Mouse (Mus musculus): ENCODE measurements around the gene Gm11437.

Gm11437 gene

DNA sequence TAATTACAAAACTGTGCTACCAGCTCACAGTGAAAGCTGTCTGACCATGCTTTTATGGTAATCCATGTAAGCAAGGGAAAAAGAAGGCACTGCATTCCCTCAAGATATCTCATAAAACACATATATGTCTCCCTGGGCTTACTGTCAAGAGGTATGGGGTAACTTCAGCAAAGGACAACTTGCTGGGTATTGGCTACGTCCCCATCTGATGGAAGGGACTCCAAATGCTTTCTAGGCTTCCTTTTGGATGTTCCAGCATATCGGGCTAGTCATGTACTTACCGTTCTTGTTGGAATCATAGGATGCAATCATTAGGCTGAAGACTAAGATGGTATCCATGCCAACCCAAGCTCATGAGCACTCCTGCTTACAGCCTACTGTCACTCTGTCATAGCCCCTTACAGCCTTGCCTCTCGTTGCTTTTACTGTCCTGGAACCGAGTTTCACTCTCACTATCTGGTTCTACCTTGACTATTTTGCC lies at the start of gene Gm11437:
TSS of gene Gm11437 (minus strand) at position 431 of the 481 bp plus-strand sequence.
- no peak for DNase-seq (ENCODE audit: low spot score in 2 of 2)

DNA sequence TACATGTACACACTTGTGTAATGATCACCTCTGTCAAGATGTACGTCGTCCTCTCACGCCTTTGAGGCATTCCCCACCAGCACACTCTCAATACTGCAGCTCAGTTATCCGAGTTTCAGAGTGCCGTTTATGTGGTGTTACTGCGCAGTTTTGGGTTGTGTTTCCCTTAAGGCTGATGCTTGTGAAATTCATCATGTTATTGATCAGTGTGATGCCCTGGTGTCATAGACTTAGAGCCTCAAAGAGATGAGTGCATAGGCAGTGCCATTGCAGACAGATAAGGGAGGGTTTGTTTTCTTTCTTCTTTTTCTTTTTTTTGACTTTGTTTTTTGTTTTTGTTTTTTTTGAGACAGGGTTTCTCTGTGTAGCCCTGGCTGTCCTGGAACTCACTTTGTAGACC lies 43.6 kb upstream of the Gm11437 start:
- DNase-seq (ENCODE audit: low spot score in 2 of 2), result no peak

DNA sequence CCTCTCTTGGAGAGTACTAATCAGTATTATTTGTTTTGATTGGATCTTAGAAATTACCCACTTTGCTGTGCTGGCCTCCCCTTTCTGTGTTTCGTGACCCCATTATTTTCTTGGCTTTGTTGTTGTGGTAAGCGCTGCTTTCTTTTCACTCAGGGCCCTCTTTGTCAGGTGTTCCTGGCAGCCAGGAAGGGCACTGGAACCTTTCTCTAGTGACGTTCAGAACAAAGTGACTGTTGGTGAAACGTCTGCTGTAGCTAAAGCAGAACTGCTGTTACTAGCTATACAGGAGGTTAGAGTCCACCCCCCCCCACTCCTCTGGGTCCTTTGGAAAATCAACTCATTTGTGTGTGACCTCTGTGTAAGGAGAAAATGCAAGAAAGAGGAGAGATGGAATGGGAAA lies 38.5 kb upstream of the Gm11437 start:
- DNase-seq (ENCODE audit: low spot score in 2 of 2), result no peak

DNA sequence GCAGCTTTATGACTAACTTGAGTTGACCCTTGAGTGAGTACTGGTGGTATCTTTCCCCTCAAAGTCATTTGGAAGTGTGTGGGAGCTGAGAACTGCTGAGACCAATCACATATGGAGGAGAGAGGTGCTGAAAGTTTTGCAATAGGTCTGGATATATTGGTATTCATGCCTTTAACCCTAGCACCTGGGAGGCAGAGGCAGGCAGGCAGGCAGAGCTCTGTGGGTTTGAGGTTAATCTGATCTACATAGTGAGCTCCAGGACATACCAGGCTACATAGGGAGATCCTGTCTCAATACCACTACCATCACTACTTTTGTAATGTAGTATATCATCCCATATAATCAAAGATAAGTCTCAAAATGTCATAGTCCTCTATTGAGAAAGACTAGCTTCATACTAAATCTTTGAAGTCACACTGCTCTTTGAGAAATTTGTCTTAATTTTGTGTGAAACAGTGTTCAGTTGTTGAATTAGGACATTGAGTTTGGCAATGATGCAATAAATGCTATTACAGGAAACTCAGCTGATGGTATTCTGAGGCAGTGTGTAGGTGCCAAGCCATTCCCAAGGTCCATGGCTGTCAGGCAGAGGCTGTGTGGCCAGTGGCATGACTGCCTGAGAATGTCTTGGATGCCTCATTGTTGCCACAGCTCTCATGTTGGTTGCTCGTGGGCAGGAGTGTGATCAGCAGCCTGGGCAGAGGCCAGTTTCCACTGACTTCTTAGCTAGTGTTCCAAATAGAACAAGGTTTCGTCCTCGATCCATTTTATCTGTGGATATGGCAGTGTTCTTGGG lies 30.5 kb upstream of the Gm11437 start:
- peak in 1 of 2 experiments; percentile 38 for DNase-seq (ENCODE audit: low spot score in 2 of 2)

DNA sequence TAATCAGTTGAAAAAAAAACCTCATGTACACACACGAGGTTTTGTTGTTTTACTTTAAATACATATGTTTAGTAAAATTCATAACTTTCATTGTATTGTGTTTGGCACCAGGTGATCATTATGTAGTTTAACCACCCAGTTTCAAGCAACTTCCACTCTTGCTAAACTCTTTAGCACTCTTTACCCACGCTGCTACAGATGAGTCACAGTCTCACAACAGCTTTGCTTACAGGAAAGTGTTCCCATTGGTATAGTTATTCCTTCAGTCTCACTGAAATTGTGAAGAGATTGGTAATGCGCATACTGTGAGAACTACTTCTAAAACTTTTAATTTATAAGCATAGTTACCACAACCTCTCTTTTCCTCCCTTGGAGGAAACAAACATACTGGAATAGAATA lies 27.5 kb upstream of the Gm11437 start:
- DNase-seq (ENCODE audit: low spot score in 2 of 2), result peak in 1 of 2 experiments; percentile 34

DNA sequence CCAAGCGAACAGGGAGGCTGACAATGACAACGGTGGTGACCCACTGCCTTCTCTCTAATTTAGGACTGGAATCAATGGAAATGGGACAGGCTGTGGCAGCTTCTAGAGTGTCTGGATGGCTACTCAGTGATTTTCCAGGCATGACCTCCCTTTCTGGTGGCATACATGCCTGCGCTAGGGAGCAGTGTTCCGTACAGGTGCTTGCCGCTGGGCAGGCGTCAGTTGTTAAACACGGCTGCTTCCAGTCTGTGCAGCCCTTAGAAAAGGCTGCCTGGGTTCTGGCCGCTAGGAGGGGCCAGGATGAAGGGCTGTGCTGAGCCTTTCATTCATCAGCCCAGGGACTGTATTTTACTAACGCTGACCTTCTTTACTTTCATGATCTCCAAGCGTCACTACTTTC lies 26.0 kb upstream of the Gm11437 start:
- no peak for DNase-seq (ENCODE audit: low spot score in 2 of 2)

DNA sequence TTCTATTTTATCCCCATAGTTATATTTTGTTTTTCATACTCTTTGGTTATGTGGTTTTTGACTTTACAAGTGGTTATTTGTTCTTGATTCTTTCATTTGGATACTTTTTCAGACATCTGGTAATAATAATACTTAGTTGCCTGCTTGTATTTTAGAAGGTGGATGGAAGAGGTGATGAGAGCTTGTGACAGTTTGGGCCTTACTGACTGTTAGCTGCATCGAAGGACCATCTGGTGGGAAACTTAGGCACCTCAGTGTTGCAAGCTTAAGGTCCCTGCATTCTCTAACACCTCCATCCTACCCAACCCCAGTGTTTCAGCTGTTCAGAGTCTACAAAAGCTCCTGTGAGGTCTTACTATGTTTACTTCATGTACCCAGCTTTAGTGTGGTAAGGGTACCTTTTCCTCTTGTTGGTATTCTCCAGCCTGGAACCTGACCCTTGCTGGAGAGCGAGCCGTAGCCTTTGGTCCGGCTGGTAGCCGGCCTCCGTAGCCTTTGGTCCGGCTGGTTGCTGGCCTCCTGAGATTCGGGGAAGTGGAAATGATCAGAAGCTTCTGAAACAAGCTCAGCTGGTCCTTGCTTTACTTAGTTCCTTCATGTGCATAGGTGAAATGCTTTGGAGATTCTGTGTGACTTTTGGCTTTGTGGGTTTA lies 23.4 kb upstream of the Gm11437 start:
- no peak for DNase-seq (ENCODE audit: low spot score in 2 of 2)

DNA sequence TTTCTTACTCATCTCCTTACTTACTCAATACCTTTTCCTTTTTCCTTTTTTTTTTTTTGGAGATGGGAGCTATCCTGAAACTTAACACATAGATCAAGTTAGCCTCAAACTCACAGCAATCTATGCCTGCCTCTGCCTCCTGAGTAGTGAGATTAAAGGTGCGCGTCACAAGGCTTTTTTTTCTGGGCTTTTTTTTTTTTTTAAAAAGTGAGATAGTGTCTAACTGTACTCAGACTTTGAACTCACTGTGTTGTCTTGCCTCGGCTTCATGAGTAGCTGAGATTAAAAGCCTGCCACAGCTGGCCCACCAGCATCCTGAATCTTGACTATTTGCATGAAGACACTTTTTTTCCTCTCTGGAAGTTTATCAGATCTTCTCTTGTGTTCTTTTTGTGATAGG lies 21.3 kb upstream of the Gm11437 start:
- no peak for DNase-seq (ENCODE audit: low spot score in 2 of 2)

DNA sequence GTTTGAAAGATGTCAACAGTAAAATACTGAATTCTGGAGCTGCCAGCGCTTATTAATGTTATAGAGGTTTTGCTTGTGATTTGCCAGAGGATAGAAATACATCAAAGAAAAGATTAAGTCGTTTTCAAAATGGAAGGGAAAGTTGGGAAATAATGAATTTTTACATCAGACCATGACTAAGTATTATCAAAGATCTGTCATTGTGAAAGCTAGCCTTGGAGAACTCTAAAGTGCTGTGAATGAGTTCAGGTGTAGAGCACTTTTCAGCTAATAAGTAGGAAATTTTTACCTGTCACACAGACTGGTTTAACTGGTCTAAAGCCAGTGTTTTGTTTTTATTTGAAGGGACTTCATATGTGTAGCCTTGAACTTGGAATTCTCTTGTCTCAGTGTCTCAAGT lies 14.0 kb upstream of the Gm11437 start:
- DNase-seq (ENCODE audit: low spot score in 2 of 2), result no peak

DNA sequence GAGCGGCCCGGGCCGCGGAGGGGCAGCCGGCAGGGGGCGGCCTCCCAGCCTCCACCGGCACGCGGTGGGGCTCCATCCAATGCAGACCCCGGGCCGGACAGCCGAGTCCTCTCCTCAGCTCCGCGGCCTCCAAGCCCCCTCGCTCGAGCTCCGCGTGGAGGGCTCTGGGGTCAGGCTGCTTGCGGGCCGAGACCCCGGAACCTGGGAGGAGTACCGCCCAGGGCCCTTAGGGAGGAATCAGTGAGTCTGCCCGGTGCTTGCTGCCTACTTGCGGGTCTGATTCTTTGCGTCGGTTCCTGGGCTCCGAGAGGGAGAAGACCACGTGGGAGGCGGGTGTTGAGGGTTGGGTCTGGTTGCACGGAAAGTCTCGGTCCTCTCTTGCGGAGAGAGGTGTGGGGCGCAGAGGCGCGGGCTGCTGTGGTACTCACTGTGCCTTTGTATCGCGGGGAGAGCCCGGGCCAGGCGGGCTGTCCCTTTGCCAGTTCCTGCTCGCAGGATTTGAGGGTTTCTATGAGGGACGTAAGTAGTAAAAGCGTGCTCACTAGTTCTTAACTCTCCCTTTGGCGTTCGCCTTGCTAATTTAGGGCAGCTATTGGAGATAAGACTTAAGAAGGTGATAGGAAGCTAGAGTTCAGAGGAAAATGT lies 12.8 kb upstream of the Gm11437 start:
- peak; percentile 71 to 76 for DNase-seq (ENCODE audit: low spot score in 2 of 2)

DNA sequence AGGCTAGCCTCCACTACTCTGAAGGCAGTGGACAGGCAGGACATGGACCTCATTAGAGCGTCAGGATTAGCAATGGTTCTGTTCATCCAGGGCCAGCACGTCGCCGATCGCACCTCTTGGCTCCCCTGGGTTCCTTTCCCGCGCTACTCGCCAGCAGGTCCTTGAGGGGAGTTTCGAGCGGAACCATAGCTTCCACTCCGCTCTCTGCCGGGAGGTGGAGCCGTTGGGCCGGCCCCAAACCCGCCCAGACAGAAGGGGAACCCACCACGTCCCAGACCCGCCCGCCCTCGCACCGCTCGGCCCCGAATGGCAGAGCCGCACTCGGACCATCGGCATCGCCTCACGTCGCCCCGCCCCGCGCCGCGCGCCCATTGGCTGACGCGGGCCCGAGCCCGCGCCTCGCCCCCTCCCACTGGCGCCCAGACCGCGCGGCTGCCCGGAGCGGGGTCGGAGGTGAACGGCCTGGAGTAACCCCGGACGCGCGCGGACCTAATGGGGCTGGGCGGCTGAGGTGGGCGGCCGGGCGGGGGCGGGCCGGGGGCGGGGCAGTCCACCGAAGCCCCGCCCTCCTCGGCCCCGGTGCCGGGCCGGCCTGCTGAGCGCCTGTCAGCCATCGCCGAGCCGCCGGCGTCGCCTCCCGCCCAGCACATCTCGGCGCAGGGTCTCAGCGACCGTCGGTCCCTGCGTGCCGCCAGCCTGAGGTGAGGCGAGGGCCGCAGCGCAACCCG lies 12.1 kb upstream of the Gm11437 start:
- peak; percentile 88 to 92 for DNase-seq (ENCODE audit: low spot score in 2 of 2)

DNA sequence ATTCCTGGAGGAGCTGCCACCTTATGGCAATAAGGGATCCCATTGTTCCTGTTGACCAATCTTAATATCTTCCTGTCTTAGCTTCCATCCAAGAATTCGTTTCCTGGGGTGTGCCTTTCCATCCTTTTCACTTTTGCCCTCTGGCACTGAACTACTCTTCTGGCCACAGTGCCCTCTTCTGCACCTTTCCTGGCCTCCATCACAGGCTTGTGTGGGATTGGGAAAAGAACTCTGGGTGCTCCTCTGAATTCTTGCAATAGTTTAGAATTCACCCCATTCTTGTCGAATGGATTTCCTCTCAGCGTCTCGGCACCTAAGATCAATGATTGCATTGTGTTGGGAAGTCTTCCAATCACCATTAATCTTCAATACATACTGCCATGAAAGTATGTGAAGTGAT lies 11.3 kb upstream of the Gm11437 start:
- no peak for DNase-seq (ENCODE audit: low spot score in 2 of 2)

DNA sequence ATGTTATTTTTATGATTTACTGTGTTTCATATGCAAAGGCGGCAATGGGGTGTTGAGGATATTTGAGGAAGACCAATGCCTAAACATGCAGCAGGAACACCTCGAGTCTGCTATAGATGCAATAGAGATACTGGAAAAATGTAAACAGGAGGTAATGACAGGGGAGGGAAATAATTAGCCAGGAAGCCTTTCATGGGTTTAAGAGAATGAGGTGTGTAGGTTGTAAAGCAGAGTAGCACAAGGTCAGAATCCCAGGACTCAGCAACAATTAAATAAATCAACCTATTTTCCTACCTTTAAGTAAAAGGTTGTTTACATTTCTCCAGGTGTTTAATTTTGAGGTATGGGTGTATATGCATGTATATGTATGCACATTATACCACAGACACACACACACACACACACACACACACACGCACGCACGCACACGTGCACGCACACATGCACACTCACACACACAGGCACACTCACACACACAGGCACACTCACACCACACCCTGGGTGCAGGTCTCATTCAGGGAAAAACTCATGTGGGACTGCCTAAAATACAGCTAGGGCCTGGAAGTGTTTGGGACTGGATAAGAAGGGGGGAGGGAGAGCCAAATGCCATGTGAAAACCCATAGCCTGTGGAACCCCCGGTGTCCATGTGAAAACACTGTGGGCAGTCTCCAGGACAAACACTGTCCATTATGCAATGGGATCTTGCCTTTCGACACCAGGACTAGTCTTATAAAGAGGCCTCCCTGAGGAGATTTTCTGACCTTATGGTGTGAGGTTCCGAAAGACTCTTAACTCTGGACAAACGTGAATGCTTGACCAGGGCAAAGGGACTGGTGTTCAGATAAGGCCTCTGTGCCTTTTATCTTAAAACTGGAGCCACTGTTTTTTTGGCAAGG lies 5.5 kb upstream of the Gm11437 start:
- DNase-seq (ENCODE audit: low spot score in 2 of 2), result no peak

DNA sequence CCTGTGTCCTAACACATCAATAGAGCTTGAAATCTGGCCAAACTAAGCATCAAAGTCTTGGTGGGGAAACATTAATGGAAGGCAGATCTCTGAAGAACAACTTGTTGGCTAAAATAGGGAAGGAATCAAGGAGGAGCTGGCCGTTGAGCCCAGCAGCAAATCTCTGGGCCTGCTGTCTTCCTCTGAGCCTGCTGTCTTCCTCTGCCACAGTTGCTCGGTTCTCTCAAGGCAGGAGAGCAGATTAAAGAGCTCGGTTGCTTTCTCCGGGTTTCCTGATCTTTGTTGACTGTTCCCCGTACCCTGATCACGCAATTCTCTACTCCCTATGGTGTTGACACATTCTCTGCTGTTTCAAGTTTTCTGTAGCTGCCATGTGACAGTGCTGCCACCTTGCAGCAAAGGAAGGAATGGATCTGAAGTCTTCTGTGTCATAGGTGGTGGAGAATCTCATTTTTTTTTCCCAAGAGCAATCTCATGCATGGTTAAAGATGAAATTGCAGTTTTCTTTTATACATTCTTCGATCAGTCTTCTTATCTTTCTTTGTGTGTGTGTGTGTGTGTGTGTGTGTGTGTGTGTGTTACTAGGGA lies 1.5 kb upstream of the Gm11437 start:
- peak; percentile 67 to 76 for DNase-seq (ENCODE audit: low spot score in 2 of 2)

DNA sequence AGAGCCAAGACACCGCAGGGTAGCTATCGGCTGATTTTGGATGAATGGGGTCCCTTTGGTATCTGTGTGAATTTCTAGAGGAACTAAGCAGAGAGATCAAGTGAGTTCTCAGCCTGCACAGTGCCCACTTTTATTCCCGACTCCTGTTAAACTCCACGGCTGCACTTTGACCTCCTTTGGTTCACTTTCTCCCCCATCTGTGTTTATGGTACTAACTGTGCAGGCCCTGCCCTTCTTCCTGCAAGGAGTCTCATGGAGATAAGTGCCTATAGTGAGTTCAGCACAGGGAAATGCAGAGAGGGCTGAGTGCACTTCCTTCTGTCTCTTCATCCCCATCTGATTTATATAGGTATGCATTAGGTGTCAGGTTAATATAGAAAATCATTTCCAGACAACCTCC lies 2.7 kb downstream of the Gm11437 start:
- no peak for DNase-seq (ENCODE audit: low spot score in 2 of 2)

DNA sequence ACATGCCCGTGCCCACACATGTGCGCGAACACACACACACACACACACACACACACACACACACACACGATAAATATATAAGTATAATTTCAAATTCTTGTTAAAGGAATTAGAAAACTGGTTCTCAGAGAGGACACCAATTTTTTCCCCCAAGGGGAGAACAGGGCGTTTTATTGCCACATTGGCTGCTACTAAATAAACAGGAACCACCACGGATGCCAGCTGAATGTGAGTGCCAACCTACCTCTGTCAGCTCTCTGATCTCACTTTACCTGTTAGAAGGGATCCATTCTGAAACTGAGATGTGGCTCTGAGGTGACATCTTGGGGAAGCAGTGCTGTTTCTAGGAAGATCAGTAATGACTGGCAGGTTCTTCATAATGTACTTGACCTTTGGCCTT lies 3.2 kb downstream of the Gm11437 start:
- no peak for DNase-seq (ENCODE audit: low spot score in 2 of 2)

DNA sequence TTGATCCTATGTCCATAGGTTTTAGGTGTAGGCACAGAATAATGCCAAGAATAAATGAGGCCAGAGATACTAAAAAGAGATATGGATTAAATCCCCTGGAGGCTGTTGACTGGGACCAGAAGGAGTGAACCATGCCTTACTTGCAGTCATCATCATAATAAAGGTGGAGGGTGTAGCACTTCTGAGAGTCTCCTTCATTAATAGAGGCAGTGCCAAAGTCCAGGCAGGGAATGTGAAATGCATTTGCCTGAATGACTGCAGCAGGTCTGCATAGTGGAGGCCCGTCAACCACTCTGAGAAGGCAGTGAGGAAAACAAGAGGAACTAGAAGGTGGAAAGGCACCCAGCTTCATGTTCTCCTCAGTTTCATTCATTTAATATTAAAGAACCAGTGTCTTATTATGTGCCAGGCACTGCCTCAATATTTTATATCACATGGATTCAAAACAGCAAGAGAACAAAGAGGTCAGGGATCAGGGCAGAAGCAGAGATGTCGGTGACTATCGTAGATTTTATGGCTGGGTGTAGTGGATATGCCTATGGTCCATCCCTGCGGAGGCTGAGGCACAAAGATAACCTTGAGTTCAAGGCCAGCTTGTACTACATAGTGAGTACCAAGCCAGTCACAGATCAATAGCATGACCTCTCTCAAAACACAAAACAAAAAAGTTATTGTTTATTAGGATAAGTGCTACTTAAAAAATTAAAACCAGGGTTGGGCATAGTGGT lies 10.6 kb downstream of the Gm11437 start:
- DNase-seq (ENCODE audit: low spot score in 2 of 2), result no peak

DNA sequence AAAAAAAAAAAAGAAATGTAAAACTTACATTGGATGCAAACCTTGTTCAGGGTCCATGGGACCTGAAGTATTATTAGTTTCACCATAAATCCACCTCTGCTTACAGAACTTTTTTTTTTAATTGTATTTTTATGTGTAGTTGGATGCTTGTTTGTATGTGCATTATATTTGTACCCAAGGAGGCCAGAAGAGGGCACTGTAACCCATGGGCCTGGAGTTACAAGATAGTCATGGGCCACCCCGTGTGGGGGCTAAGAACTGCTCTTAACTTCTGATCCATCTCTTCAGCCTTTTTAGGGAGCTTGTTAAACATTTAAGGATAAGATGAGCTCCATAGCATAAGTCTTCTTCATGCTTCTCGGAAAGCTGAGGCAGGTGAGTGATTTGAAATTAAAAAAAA lies 16.4 kb downstream of the Gm11437 start:
- DNase-seq (ENCODE audit: low spot score in 2 of 2), result no peak

DNA sequence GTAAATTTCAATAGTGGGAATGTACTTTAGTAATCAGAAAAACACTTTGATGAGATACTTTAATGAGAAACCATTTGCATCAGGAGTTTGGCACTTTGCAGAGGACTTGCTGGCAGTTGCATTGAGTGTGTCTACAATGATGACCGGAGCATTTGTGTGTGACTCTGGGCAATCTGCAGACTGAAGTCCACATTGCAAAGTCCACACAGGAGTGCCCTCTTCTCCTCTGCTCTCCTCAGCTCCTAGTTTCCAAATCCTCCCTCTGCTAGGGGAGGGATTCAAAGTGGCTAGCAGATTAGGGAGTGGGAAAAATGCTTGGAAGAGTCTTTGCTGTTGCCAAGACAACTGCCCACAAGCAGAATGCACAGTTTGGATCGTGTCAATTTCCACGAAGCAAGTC lies 21.2 kb downstream of the Gm11437 start:
- DNase-seq (ENCODE audit: low spot score in 2 of 2), result no peak

DNA sequence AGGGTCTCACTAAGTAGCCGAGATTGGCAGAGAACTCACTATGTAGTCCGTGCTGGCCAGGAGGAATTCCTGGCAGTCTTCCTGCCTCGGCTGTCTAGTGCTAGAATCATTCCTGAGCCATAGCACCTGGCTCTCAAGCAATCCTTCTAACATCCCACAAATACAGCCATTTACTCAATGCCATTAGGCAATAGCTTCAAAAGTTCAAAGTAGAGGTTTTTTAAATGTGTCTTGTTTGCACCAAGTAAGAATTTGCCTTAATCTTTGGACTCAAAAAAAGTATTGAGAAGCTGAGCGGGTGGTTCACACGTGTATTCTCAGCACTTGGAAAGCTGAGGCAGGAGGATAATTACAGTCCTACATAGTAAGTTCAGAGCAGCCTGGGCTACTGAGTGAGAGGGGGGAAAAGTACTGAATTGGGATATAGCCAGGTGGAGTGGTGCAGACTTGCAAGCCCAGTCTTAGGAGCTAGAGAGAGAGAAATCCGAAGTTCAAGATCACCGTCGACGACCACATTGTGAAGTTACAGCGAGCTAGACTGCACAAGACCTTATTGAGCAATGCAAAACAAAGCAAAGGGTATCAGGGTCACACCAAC lies 22.0 kb downstream of the Gm11437 start:
- no peak for DNase-seq (ENCODE audit: low spot score in 2 of 2)

Measured in right cerebral cortex, adult 2 months (tissue).